Mouse (Mus musculus): ENCODE measurements around the gene Gan.

Gene Gan

DNA sequence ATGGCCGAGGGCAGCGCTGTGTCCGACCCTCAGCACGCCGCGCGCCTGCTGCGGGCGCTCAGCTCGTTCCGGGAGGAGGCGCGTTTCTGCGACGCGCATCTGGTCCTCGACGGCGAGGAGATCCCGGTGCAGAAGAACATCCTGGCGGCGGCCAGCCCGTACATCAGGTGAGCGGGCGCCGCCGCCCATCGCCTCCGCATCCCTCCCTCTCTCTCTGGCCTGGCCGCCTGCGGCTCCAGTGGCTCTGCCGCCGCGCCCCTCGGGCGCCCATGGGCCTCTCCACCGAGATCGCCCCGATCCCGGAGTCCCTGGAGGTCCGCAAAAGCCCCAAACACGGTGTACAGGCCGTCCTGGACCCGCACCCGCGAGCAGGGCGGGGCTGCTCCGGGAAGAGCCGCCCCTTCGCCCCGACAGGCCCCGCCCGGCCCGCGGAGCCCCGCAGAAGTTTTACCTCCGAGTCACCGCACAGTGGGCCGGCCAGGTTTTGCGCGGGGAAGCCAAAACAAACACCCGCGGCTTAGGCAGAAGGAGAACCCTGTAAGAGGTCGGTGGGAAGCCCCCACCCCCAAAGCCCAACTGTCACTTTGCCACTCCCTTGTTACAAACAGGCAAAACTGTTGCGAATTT lies at the start of gene Gan:
Gan (plus strand) TSS at position 1 of the 627 bp plus-strand sequence.
- DNase-seq (ENCODE audit: low read depth, low spot score): peak; percentile 54

DNA sequence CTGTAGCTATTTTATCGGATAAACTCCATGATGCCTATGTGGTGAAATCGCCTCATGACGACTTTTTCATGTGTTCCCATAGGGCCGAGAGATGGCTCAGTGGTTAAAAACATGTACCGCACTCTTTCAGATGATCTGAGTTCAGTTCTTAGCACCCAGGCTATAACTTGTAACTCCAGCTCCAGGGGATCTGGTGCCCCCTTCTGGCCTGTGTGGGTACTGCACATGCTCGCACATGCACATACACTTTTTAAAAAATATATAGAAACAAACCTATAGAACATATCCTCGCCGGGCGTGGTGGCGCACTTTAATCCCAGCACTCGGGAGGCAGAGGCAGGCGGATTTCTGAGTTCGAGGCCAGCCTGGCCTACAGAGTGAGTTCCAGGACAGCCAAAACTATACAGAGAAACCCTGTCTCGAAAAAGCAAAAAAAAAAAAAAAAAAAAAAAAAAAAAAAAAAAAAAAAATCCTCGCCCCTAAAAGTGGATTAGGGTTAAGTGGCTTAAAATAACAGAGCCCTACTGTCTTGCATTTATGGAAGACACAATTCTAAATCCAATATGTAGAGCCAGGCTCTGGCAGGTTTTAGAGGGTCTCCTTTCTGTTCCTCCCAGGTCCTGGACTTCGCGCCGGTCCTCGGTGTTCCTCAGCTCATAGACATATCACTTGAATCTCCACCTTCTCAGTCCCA lies 48.8 kb upstream of the Gan start:
- DNase-seq (ENCODE audit: low read depth, low spot score): no peak

DNA sequence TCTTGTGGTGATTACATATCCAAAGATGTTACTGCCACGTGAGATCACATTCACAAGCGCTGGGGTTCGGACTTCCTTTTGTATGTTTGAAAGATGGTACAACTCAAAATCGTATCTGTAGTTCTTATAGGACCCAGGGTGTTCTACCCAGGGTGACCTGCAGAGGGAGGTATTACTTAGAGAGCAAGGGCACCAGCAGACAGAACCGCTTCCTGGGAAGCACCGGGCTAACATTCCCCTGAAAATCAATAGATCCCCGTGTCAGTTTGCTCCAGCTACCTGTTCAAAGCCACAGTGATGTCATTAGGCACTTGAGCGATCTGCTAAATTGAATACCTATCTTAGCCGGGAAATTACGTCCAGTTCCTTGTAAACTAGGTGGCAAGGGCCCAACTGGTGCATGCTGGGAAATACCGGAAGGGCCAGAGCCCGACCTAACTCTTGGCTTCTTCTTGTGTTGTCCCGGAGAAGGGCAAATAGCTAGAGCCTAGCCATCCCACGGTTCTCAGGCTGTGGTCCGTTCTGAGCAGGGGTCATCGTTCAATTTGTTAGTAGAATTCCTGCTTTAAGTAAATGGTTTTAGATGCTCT lies 48.0 kb upstream of the Gan start:
- DNase-seq (ENCODE audit: low read depth, low spot score): no peak

DNA sequence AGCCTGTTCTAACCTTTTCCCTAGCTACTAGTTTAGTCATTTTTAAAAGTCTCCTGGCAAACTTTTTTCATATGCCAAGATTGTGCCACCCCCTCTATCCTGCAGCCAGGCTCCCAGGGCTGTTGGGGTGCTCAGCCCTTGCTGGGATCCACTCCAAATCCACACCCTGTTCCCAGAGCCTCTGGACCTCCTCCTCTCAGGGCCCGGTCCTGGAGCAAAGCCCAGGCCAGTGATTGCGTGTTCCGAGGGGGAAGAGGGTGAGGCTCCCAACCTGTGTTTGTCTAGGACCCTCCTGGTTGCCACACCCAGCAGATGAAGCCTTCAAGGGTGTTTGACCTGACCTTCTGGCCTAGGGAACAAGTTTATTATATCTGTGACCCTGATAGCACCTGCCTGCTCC lies 46.3 kb upstream of the Gan start:
- no peak for DNase-seq (ENCODE audit: low read depth, low spot score)

DNA sequence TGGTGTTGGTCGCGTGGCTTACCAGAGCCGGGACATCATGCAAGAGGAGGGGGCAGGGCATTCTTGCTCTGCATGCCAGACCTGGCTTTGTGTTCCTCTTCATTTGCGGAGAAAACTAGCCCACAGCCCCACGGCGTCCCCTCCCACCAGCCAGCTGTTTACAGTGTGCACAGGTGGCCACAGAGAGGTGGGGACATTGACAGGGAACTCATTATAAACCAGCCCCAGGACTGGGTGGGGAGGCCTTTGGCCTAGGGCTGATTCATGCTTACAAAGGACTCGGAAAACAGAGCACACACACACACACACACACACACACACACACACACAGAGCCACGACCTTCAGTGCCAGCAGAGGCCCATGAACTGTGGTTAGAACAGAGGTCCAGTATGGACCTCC lies 45.7 kb upstream of the Gan start:
- no peak for DNase-seq (ENCODE audit: low read depth, low spot score)

DNA sequence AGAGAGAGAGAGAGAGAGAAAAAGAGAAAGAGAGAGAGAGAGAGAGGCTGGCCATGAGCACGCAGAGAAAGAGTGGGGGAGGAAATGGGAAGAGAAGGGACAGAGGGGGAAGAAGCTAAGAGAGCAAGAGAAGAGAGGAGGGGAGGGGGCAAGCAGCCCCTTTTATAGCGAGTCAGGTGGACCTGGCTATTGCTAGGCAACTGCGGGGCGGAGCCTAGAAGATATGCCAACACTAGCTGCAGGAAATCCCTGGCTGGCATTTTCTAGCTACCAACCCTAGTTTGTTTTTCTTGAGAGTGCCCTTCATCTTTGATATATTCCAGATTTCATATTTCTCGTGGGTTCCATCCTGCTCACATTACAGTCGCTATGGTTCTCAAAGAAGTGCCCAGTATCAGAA lies 42.8 kb upstream of the Gan start:
- no peak for DNase-seq (ENCODE audit: low read depth, low spot score)

DNA sequence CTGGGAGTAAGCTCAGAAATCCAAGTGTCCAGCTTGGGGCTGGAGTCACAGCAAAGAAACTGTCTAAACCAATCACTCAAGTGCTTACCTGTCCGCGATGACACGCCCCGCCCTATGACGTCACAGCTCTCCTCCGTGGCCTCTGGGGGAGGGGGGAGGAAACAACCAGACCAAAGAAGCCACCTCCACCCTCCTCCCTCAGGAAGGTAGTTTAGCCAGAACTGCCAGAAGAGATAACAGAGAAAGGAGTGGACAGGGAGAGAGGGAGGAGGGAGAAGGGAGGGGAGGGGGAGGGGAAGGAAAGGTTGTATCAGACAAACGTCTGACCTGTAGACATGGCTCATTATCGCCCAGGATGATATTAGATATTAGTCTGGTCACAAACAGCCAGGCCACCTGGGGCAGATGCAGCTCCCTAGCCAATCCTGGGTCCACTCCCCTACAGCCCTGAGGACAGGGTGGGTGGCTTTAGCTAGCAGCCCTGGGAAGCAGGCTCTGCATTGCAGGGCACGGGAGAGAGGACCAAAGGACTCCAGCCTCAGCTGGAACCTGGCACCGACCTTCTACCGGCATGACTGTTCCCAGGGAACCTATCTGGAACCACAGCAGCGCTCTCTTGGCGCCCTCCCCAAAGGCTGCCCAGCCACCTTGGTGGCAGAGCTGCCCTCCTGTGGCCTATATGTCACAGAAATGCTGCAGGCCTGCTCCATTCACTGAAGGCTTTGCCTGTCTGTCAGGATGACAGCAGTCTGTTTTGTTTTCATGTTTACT lies 42.1 kb upstream of the Gan start:
- DNase-seq (ENCODE audit: low read depth, low spot score): peak; percentile 15

DNA sequence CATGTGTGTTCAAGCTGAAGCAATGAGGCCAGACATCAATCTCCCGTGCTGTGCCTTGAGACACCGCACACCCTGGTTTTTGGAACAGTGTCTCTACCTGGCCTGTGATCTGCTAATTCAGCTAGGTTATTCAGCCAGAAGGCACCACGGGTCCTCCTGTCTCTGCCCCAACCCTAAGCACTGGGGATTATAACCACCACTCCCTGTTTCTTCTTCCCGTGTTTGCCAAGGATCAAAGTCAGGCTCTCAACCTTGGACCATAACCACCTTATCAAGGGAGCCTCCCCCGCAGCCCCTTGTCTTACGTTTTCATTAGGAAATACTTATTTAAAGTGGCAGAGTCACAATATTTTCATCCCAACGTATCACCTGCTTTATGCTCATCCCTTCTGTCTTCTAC lies 41.4 kb upstream of the Gan start:
- no peak for DNase-seq (ENCODE audit: low read depth, low spot score)

DNA sequence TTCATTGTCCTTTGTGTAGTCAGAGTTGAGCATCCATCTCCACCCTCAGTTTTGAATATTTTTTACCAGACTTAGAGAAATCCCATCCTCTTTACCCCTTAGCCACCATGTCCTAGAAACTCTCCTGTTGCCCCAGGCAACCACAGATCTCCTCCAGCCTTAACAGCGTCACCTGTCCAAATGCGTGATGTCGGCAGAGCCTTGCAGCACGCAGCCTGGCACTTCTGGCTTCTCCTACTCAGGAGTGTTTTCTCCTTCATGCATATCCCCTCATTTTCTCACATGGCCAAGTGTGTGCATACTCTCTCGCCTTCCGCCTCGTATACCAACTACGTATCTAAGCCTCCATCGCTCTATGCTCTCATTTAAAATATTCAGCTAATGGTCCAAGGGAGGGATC lies 39.5 kb upstream of the Gan start:
- DNase-seq (ENCODE audit: low read depth, low spot score): no peak

DNA sequence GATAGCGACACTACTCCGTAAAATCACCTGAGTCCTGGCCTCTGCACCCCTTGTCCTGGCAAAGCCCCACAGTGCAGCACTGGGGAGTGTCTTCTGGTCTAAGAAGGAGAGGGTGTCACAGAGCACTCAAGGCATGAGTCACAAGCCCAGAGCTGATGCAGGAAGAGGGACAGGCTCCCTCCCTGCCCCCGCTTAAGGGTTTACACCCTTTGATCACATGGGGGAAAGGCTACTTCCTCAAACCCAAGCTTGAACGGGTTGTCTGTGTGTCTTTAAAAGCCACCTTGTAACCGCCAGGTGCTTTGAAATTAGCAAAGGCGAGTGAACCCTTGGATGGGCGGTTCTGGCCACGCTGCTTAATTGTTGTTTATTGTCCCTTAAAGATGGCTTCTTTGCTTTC lies 36.7 kb upstream of the Gan start:
- no peak for DNase-seq (ENCODE audit: low read depth, low spot score)

DNA sequence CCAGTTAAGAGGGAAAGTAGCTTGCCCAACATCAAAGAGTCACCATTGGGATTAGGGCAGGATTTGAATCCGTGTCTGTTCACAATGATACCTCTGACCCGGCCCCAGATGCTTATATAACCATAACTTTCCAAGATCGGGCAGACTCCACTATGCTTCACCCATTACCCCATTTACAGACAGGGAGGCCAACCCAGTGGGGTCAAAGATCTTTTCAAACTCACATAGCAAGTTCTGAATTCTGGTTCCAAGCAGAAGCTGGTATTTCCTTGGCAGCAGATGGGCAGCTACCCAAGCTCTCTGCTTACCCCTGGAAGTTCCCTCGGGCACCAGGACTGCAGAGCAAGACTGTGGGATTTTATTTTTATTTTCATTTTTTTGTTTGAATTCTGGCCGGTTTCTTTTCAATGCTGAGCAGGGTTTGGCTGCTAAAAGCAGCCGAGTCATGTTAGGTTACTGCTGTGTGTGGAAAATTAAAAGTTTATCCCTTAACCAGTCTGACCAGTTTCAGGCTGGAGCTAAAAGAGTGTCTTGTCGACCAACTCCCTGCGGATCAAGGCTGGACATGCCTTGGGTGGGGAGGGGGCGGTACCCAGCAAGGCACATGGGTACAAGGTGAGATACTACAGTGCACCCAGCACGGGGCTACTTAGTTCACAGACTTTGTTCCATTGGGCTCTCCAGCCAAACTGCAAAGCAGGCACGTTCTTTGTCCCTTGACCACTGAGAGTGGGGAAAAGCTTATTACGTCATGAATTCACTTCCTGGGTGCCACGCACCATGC lies 33.9 kb upstream of the Gan start:
- no peak for DNase-seq (ENCODE audit: low read depth, low spot score)

DNA sequence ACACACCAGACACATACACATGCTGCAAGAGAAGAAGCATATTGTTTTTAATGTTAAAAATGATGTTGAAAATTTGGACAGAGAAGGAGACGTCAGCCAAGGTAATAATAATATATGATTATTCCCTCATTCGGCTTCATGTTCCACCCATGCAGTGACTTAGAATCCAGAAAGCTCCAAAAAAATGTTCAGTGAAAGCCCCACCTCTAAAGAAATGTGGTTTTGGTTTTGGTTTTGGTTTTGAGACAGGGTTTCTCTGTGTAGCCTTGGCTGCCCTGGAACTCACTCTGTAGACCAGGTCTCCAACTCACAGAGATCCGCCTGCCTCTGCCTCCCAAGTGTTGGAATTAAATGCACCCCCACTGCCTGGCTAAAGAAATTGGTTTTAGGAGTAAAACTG lies 32.1 kb upstream of the Gan start:
- no peak for DNase-seq (ENCODE audit: low read depth, low spot score)

DNA sequence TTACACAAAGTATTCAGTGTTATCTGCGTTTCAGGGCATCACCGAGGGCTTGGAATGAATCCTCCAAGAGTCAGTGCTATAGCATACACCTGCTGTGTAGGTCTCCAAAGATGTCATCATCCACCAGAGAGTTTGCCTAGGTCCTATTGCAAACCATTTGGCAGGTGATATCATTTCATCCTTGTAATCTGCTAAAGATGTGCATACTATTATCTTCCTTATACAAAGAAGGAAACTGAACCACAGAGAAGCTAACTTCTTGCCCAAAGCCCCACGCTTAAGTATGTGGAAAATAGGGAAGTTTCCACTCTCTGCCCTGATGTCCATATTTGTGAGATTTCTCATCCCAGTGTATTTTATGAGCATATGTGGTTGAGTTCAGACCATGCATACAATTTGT lies 31.5 kb upstream of the Gan start:
- no peak for DNase-seq (ENCODE audit: low read depth, low spot score)

DNA sequence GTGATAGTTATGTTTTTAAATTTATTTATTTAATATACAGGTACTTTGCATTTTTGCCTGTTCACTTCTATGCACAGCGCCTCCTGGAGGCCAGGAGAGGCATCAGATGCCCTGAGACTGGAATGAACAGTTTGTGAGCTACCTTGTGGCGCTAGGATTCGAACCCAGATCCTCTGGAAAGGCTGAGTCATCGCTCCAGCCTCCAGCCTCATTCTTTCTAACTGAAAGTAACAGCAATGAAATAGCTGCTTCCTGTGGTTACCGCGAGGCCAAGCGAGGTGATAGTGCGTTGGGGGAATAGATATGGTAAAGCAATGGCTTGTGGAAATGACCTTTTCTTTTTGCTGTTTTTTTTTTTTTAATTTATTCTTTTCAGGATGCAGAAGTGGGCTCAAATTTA lies 30.9 kb upstream of the Gan start:
- DNase-seq (ENCODE audit: low read depth, low spot score): no peak

DNA sequence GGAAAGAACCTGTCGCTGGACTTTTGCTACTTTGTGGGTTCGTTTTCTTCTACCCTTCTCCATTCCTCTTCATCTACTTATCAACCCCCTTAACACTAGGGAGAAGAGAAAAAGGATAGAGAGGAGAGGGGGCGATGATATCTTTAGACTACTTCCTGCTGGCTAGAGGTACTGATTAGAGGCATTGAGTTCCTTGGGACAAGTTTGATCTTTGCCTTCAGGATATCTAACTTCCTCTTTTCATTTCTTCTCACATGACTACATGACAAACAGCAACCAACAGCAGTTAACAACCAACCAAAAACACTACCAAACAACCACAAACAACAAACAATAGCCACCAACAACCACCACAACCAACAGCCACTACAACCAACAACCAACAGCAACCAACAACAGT lies 24.2 kb upstream of the Gan start:
- no peak for DNase-seq (ENCODE audit: low read depth, low spot score)

DNA sequence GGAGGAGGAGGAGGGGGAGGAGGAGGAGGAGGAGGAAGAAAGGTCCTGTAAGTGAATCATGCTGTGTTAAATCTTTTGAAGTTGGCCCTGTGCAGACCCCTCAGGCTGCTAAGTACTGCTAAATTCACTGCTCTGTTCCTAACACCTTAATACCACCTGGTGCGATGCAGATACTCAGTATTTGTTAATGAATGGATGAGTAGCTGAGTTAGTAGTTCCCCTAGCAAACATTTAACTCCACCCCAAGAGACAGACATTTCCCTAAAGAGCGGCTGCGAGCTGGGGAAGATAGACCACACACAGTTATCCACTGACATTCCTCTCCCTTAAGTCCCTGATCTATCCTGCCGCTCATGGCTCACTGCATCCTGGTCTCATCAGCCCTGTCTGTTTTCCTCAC lies 21.6 kb upstream of the Gan start:
- DNase-seq (ENCODE audit: low read depth, low spot score): no peak

DNA sequence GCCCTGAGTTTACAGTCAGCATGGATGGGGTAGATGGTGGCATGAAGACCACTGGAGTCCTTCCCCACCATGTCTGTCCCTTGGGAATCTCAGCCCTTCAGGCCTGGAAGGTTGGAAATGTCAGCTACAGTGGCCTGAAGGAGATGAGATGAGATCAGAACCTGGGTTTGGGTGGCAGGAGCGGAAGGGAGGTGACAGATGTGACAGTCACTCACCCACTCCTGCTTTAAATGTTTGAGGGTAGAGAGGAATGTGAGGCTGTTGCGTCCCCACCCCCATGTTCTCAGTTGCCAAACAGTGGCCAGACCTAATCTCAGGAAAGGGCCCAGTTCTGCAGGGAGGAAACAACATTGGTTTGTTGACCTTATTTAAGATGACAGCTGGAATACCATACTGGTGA lies 21.2 kb upstream of the Gan start:
- DNase-seq (ENCODE audit: low read depth, low spot score): no peak

DNA sequence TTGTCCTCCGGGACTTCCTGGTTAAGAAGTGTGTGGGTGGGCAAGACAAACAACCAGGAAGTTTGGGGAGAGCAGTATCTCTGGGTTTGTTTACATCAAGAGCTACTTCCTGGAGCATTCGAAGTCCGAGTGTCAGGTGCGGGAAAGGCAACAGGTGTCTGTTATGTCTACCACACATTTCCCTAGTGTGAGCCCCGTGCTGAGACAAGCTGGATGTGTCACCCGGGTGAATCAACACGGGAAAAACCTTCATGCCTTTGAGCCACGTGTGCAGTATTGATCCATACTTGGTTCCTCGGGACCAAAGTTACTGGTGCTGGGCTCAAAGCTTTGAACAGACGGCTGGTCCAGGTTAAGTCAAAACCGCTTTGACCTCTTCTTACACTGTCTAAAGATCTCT lies 20.6 kb upstream of the Gan start:
- no peak for DNase-seq (ENCODE audit: low read depth, low spot score)

DNA sequence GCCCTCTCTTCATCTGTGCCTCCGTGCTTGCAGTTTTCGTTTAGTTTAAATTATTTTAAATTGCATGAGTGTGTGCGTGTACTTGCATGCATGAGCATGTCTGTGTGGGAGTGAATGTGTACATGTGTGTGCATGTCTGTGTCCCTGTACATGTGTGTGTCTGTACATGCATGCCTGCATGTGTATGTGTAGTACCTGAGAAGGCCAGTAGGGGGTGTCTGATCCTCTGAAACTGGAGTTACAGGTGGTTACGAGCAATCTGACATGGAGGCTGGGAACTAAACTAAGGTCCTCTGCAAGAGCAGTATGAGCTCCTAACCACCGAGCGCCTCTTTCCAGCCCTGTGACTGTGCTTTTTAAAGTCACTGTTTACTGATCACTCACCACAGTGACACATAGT lies 9.4 kb upstream of the Gan start:
- DNase-seq (ENCODE audit: low read depth, low spot score): no peak

DNA sequence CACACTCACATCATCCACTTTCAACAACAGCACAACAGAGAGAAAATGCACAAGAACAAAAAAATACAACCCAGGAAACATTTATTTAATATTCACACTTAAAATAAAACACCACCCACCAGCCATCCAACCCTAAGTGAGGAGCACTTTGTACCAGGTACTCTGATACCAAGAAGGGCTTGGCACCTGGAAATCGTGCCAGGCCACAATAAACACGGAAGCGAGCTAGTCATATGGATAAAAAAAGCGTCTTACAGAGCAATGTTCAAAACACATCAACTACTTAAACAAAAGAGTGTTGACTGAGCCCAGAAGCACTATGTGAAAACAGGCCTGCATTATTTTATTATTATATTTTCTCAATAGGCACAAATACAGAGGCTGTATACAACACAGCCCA lies 1.8 kb upstream of the Gan start:
- no peak for DNase-seq (ENCODE audit: low read depth, low spot score)

DNA sequence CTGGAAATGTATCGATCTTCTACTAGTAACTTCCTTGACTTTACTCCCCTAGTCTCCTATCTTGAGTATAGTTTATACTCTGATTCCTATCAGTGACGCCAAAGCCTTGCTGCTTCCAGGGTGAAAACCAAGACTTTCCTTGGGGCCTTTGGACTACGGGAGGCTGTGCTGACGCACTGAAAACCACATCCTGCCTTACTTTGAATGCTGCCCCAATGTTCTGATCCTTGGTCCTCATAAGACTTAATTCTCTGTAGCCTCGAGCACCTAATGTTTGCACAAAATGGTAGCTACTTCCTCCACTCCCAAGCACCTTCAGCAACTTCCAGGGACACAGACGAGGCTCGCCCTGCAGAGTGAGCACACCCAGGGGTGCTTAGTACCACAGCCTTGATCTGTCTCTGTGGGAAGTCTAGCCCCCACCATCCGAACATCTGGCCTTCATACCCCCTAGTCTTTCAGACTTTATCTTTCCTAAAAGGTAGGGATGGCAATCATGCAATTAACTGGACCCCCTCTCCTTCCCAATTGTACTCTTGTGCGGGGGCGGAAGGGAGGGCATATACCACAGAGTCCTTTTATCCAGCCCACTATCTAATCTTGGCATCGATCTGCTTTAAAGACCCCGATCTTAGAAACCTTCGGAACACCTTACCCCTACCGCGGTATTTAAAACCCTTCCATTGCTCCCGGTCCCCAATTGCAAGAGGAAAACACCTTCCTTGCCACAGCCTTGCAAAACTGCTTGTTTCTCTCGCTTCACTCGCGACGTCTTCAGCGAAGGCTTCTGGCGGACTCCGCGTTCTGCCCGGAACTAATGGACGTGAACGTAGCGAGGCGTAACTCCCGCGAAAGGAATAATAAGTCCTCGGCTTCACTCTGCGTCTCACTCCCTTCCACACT lies 818 bp upstream of the Gan start:
- no peak for DNase-seq (ENCODE audit: low read depth, low spot score)
